Mouse (Mus musculus) MEL (cell line): ENCODE results near the gene Cacna1b.

Source experiments
- BHLHE40 ChIP-seq: IDR thresholded peaks from 2 replicates; pipeline ENCODE4 v1.6.1; 2012; ENCODE audit warnings: low read depth, mild to moderate bottlenecking, inconsistent platforms, low read length, improper control_type of control experiment, borderline replicate concordance
- CHD1 ChIP-seq: IDR thresholded peaks from 2 replicates; pipeline ENCODE4 v1.6.1; 2012; ENCODE audit warnings: low read depth, mild to moderate bottlenecking, inconsistent platforms, low read length, improper control_type of control experiment
- CHD2 ChIP-seq: IDR thresholded peaks from 2 replicates; pipeline ENCODE4 v1.6.1; 2011; ENCODE audit warnings: low read length, improper control_type of control experiment
- CTCF ChIP-seq, 3 experiments: IDR thresholded peaks in 2 of 3; conservative IDR thresholded peaks in 1 of 3; 2 replicates each; pipeline ENCODE4 v1.5.1; 2011 to 2012; ENCODE audit warnings: low read length in 3 of 3, low read depth in 2 of 3, mild to moderate bottlenecking in 2 of 3, improper control_type of control experiment in 1 of 3, inconsistent platforms in 1 of 3, mixed read lengths in 1 of 3, moderate library complexity in 1 of 3; ENCODE audit not compliant: control insufficient read depth in 1 of 3, insufficient read depth in 1 of 3, poor library complexity in 1 of 3, severe bottlenecking in 1 of 3
- EP300 ChIP-seq, 2 experiments: IDR thresholded peaks; 2 replicates each; pipeline ENCODE4 v1.6.1; 2011; ENCODE audit warnings: improper control_type of control experiment in 2 of 2, low read length in 2 of 2, low read depth in 1 of 2, mild to moderate bottlenecking in 1 of 2
- GABPA ChIP-seq: IDR thresholded peaks from 2 replicates; pipeline ENCODE4 v1.6.1; 2012; ENCODE audit warnings: low read depth, mild to moderate bottlenecking, inconsistent platforms, low read length, improper control_type of control experiment, moderate library complexity
- MAFK ChIP-seq: IDR thresholded peaks from 2 replicates; pipeline ENCODE4 v1.6.1; 2011; ENCODE audit warnings: low read depth, mild to moderate bottlenecking, low read length, improper control_type of control experiment, borderline replicate concordance
- MXI1 ChIP-seq: IDR thresholded peaks from 2 replicates; pipeline ENCODE4 v1.6.1; 2011; ENCODE audit warnings: mild to moderate bottlenecking, low read depth, low read length, improper control_type of control experiment
- NRF1 ChIP-seq: IDR thresholded peaks from 2 replicates; pipeline ENCODE4 v1.6.1; 2014; ENCODE audit warnings: low read depth, mild to moderate bottlenecking, inconsistent platforms, low read length, improper control_type of control experiment, moderate library complexity; ENCODE audit not compliant: poor library complexity, insufficient read depth, severe bottlenecking
- POLR2A ChIP-seq, 2 experiments: IDR thresholded peaks; 2 replicates each; pipeline ENCODE4 v1.6.1; 2011 to 2012; ENCODE audit warnings: low read length in 2 of 2, mild to moderate bottlenecking in 2 of 2, control low read depth in 1 of 2, improper control_type of control experiment in 1 of 2, low read depth in 1 of 2, moderate library complexity in 1 of 2; ENCODE audit not compliant: control insufficient read depth in 1 of 2, insufficient read depth in 1 of 2, poor library complexity in 1 of 2
- TAL1 ChIP-seq: IDR thresholded peaks from 2 replicates; pipeline ENCODE4 v1.6.1; 2012; ENCODE audit warnings: mild to moderate bottlenecking, inconsistent platforms, low read length, moderate library complexity, mixed read lengths
- UBTF ChIP-seq: IDR thresholded peaks from 2 replicates; pipeline ENCODE4 v1.6.1; 2012; ENCODE audit warnings: low read depth, mild to moderate bottlenecking, inconsistent platforms, low read length, improper control_type of control experiment, moderate library complexity, borderline replicate concordance; ENCODE audit not compliant: insufficient read depth
- ZMIZ1 ChIP-seq: IDR thresholded peaks from 2 replicates; pipeline ENCODE4 v1.6.1; 2012; ENCODE audit warnings: low read depth, mild to moderate bottlenecking, inconsistent platforms, low read length, improper control_type of control experiment, moderate library complexity

- TF ChIP-seq CTCF (IDR thresholded peaks at IDR 0.05 in 2 of 3, conservative IDR thresholded peaks at IDR 0.05 in 1 of 3; ENCODE audit: control insufficient read depth in 1 of 3, insufficient read depth in 1 of 3, low read depth in 2 of 3, low read length in 3 of 3, poor library complexity in 1 of 3, severe bottlenecking in 1 of 3): no peak
- TF ChIP-seq TAL1: no peak; the same call in 1 of the 2 replicates
- no peak for TF ChIP-seq CHD1
- TF ChIP-seq MAFK: no peak
- TF ChIP-seq GABPA: no peak
- no peak for TF ChIP-seq ZMIZ1
- TF ChIP-seq EP300 (IDR thresholded peaks at IDR 0.05; ENCODE audit: low read depth in 1 of 2, low read length in 2 of 2): no peak
- TF ChIP-seq UBTF: no peak
- TF ChIP-seq NRF1: no peak
- TF ChIP-seq POLR2A (IDR thresholded peaks at IDR 0.05; ENCODE audit: control insufficient read depth in 1 of 2, insufficient read depth in 1 of 2, low read depth in 1 of 2, low read length in 2 of 2, poor library complexity in 1 of 2): no peak
- no peak for TF ChIP-seq BHLHE40
- no peak for TF ChIP-seq MXI1
- no peak for TF ChIP-seq CHD2
Observed at GRCm38 (mm10) chr2:24805621-24806020, 42.7 kb upstream of the Cacna1b start.
